Mouse (Mus musculus) gastrocnemius, postnatal 14 days (tissue): ENCODE results near the gene Mpv17. TPM values are rescaled to one million over a fixed set of nuclear protein-coding genes. Genes with fewer than 3 reads are reported as not detected.

Experiments
- DNase-seq: peaks from one replicate; pipeline ENCODE4 v3.0.0; 2021; ENCODE audit warnings: mixed read lengths
- intact Hi-C: fragments of 180-260 bp; cut with DNase I; formaldehyde crosslinking; loops from one replicate; pipeline ENCODE4 v1.15.1; 2025; ENCODE audit warnings: low total_unique reads
- total RNA-seq, 2 experiments: library from RNA; stranded (reverse); gene quantifications; 2 replicates each; pipeline ENCODE4 v1.2.3; 2021

Mpv17 gene
- total RNA-seq, 2 experiments from 2014 or later = 33.9 to 37.3 TPM

DNA sequence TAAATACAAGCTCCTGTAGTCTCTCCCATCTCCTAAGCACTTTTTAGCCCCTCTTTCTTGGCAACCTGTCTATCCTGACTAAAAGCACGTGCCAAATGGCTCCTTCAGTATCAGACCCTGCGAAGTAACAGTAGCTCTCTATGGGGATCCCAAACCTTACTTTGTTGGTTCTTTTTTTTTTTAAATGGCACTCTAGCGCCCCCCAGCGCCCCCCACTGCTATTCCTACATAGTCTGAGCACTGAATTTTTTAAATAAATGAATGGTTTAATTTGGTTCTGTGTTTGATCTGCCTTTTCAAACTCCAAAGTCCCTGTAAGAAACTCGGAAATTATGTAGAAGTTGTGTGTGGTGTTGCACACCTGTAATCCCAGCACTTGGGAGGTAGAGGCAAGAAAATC lies 28.0 kb downstream of the Mpv17 start:
- intact Hi-C loops = no loop called here
- no peak for DNase-seq

GRCm38 (mm10) chr5:31123481-31123880 lies 30.6 kb downstream of the Mpv17 start:
- no peak for DNase-seq
- intact Hi-C loops = no loop called here

DNA sequence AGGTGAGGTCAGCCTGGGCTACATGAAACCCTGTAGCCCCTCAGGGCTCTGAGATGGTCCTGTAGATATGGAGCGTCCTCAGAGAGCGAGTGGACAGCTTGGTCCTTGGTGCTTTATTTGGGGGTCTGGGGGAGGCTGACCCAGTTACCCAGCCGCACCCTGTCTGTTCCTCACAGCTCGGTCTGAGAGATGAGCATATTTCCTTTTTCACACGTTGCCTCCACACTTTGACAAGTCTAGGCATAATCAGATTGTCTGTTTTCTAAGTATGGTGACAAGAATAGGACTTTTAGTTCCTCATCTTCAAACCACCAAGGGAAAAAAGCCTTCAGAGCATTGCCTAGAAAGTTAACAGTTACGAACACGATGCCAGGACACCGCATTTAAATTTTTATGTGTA lies 32.9 kb downstream of the Mpv17 start:
- intact Hi-C loops = no loop called here
- no peak for DNase-seq

GRCm38 (mm10) chr5:31116912-31117311 lies 37.1 kb downstream of the Mpv17 start:
- intact Hi-C loops = no loop called here
- DNase-seq = peak; percentile 20

GRCm38 (mm10) chr5:31116354-31116753 lies 37.7 kb downstream of the Mpv17 start, which contains the start of gene Trim54:
Gene Trim54 (plus strand): TSS chr5:31116712.
- intact Hi-C loops = no loop called here
- DNase-seq = peak; percentile 46

DNA sequence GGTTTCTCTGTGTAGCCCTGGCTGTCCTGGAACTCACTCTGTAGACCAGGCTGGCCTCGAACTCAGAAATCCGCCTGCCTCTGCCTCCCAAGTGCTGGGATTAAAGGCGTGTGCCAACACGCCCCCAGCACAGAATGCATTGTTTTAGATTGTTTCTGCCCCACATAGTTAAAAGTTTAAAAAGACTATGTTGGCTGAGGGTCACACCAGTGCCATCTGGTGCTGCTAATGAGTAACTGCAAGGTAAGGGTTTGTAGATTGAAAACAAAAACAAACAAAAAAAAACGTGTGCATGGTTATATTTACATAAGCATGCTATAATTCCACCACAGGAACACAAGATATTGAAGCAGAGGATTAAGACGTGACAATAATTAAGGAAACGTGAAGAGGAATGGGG lies 43.3 kb downstream of the Mpv17 start:
- DNase-seq = no peak
- intact Hi-C loops = no loop called here

GRCm38 (mm10) chr5:31108000-31108490 lies 46.0 kb downstream of the Mpv17 start, which contains the start of gene Slc30a3:
Gene Slc30a3 (minus strand): TSS chr5:31108237.
- intact Hi-C loops = no loop called here
- DNase-seq = no peak

GRCm38 (mm10) chr5:31105814-31106335 lies 48.2 kb downstream of the Mpv17 start, which contains the start of gene Dnajc5g:
Gene Dnajc5g (plus strand): TSS chr5:31106285.
- DNase-seq = no peak
- intact Hi-C loops = no loop called here

DNA sequence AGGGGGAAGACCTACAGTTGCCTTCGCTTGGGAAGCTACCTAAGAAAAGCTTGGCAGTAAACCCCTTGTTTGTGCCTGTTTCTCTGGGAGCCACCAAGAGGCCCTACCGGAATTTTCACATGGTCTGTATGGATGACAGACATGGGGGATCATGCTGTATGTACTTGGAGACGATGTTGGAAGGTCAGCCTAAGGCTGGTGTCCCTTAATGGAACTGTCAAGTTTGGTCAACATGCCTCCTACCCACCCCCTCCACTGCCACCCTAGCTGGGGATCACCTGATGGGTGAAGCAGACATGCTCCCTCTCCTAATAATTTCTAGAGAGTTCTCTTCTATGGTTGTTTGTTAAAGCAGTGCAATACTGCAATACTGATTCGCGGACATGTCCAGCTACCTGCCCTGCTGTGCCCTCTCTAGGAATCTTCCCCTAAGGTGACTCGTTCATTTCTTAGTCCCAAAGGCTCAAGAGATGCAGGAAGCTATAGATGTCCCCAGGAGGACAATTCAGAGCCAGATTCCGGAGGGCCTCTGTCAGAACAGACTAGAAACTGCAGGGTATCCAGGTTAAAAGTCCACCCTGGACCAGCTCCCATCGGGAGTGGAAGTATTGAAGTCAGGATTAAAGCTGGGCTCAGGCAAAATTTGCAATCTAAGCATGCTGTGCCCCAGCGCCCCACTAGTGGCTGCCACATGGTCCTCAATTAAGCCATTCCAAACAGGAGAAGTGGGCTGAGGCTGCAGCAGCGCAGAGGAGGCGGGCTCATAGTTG lies 58.2 kb downstream of the Mpv17 start:
- no peak for DNase-seq
- intact Hi-C loops = no loop called here

- intact Hi-C loops = no loop called here
- DNase-seq = peak; percentile 54
Observed at GRCm38 (mm10) chr5:31094799-31095691, 59.0 kb downstream of the Mpv17 start.

GRCm38 (mm10) chr5:31094100-31094798 lies 59.8 kb downstream of the Mpv17 start:
- DNase-seq = no peak
- intact Hi-C loops = no loop called here

GRCm38 (mm10) chr5:31093151-31094041 lies 60.7 kb downstream of the Mpv17 start:
- no peak for DNase-seq
- intact Hi-C loops = no loop called here

DNA sequence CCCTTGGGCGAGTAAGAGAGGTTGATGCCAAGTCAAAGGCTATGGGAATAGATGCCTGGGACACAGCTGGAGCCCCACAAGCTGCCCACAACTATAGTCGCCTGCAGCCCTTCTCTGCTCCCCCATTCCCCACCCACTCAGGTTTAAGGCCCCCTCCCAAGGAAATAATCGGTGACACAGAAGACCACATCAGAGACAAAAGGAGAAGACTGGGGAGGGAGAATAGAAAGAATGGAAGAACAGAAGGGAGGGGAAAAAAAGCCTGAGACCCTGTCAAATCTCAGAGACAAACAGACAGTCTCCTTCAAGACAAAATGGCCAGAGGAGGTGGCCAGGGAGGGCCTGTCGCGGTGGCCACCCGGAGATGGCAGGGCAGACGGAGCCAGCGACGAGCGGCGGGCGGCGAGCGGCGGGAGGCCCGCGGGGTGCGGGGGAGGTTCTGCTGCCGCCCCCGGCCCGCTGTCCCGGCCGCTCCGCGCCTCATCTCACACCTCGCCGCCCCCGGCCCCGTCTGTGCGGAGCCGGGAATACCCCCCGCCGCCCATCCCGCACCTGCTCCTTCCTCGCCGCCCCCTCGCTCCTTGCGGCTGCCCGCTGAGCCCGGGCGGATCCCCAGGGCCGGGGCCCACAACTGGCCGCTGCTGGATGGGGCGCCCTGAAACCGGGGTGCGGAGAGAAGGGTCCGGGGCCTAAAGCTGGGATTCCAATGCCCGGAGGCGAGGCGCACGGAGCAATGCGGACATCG lies 61.6 kb downstream of the Mpv17 start:
- no peak for DNase-seq
- intact Hi-C loops = no loop called here

Other genes starting within 250 kb of the Mpv17 start
- gene Ost4, start 246.5 kb downstream of the Mpv17 start, total RNA-seq = 100 to 1,000 TPM; 119 to 134 TPM
- gene Emilin1, start 240.8 kb downstream of the Mpv17 start, total RNA-seq = 10 to 100 TPM; 25.7 to 31.3 TPM
- 10 to 100 TPM; 31.4 to 32.7 TPM for gene Khk, start 232.8 kb downstream of the Mpv17 start, total RNA-seq
- gene Cgref1, start 208.7 kb downstream of the Mpv17 start, total RNA-seq = 1 to 10 TPM; 4.5 to 7.7 TPM
- gene Preb, start 193.9 kb downstream of the Mpv17 start, total RNA-seq = 10 to 100 TPM; 77.5 to 90.5 TPM
- gene Tcf23, start 185.6 kb downstream of the Mpv17 start, total RNA-seq = under 1 TPM; 0.35 to 0.66 TPM
- 10 to 100 TPM; 56.7 to 63.5 TPM for gene Atraid, start 105.9 kb downstream of the Mpv17 start, total RNA-seq
- gene Slc5a6, start 105.3 kb downstream of the Mpv17 start, total RNA-seq = 1 to 10 TPM; 2.5 to 2.8 TPM
- gene Cad, start 99.5 kb downstream of the Mpv17 start, total RNA-seq = 10 to 100 TPM; 12.3 to 19.9 TPM
- not detected for gene Dnajc5g, start 48.0 kb downstream of the Mpv17 start, total RNA-seq
- under 1 TPM in 1 of 2 experiments, not detected in 1; 0.10 TPM for gene Slc30a3, start 46.0 kb downstream of the Mpv17 start, total RNA-seq
- gene Trim54, start 37.5 kb downstream of the Mpv17 start, total RNA-seq = 100 to 1,000 TPM; 190 to 215 TPM
- gene Ucn, start 15.4 kb downstream of the Mpv17 start, total RNA-seq = not detected
- under 1 TPM; 0.25 to 0.60 TPM for gene Gm29609, start 25.7 kb upstream of the Mpv17 start, total RNA-seq
- 10 to 100 TPM; 23.2 to 28.6 TPM for gene Gtf3c2, start 25.9 kb upstream of the Mpv17 start, total RNA-seq
- gene Snx17, start 39.0 kb upstream of the Mpv17 start, total RNA-seq = 10 to 100 TPM; 42.4 to 42.7 TPM
- gene Eif2b4, start 39.2 kb upstream of the Mpv17 start, total RNA-seq = 10 to 100 TPM; 44.4 to 48.7 TPM
- gene Zfp513, start 48.1 kb upstream of the Mpv17 start, total RNA-seq = 1 to 10 TPM; 7.1 TPM
- gene Ppm1g, start 66.4 kb upstream of the Mpv17 start, total RNA-seq = 10 to 100 TPM; 38.0 to 39.8 TPM
- gene Nrbp1, start 86.6 kb upstream of the Mpv17 start, total RNA-seq = 10 to 100 TPM; 61.1 to 63.4 TPM
- gene Gm9970, start 87.0 kb upstream of the Mpv17 start, total RNA-seq = not detected
- 1 to 10 TPM in 1 of 2 experiments, under 1 TPM in 1; 0.47 to 1.9 TPM for gene Krtcap3, start 97.4 kb upstream of the Mpv17 start, total RNA-seq
- gene Ift172, start 136.9 kb upstream of the Mpv17 start, total RNA-seq = 10 to 100 TPM; 19.6 to 21.2 TPM
- gene Fndc4, start 141.8 kb upstream of the Mpv17 start, total RNA-seq = 1 to 10 TPM; 3.5 to 4.9 TPM
- gene Gckr, start 143.2 kb upstream of the Mpv17 start, total RNA-seq = not detected